Mouse (Mus musculus) CH12.LX (cell line): ENCODE measurements around the gene Edaradd. TPM values are rescaled to one million over a fixed set of nuclear protein-coding genes. Genes with fewer than 3 reads are reported as not detected.

Source experiments
- DNase-seq: peaks from one replicate; pipeline ENCODE4 v3.0.0-alpha.2; 2013; ENCODE audit errors: extremely low read depth
- H3K27ac ChIP-seq: 2 replicates; pipeline ENCODE4 v1.5.1; 2012; ENCODE audit warnings: low read depth, mild to moderate bottlenecking, control low read depth, moderate library complexity; ENCODE audit not compliant: insufficient read depth
- H3K27me3 ChIP-seq: replicated peaks from 2 replicates; pipeline ENCODE3; 2012; ENCODE audit warnings: inconsistent platforms
- H3K36me3 ChIP-seq, 2 experiments: replicated peaks in 1 of 2; 2 replicates each; pipeline versions ENCODE3 to v1.6.1; 2012; ENCODE audit warnings: inconsistent platforms in 1 of 2, low read length in 1 of 2, mild to moderate bottlenecking in 1 of 2, mixed read lengths in 1 of 2, moderate library complexity in 1 of 2; ENCODE audit not compliant: control insufficient read depth in 1 of 2, insufficient read depth in 1 of 2
- H3K4me1 ChIP-seq, 2 experiments: 2 replicates each; pipeline ENCODE4 v1.6.1; 2012; ENCODE audit warnings: inconsistent platforms in 1 of 2, moderate library complexity in 1 of 2; ENCODE audit not compliant: insufficient read depth in 2 of 2, control insufficient read depth in 1 of 2
- H3K4me2 ChIP-seq: 2 replicates; pipeline ENCODE4 v1.6.1; 2012; ENCODE audit warnings: low read depth, mild to moderate bottlenecking, control low read depth; ENCODE audit not compliant: poor library complexity, insufficient read depth, severe bottlenecking
- H3K4me3 ChIP-seq, 3 experiments: fragments of 150-350 bp in 1 of 3; sonication (generic) in 1 of 3; replicated peaks in 1 of 3; 2 replicates each; pipeline versions ENCODE3 to v1.5.1; 2011 to 2012; ENCODE audit warnings: low read depth in 2 of 3, low read length in 2 of 3, mild to moderate bottlenecking in 2 of 3, moderate library complexity in 2 of 3, control low read depth in 1 of 3, improper control_type of control experiment in 1 of 3, inconsistent platforms in 1 of 3, mixed read lengths in 1 of 3; ENCODE audit not compliant: poor library complexity in 1 of 3
- H3K79me2 ChIP-seq: replicated peaks from 2 replicates; pipeline ENCODE4 v1.6.1; 2012; ENCODE audit warnings: mild to moderate bottlenecking, moderate library complexity; ENCODE audit not compliant: control insufficient read depth, poor library complexity, insufficient read depth, severe bottlenecking; ENCODE audit errors: extremely low read depth
- H3K9ac ChIP-seq: 2 replicates; pipeline ENCODE4 v1.6.1; 2012; ENCODE audit warnings: low read depth, mild to moderate bottlenecking, control low read depth, moderate library complexity; ENCODE audit not compliant: insufficient read depth
- H3K9me3 ChIP-seq: replicated peaks from 2 replicates; pipeline ENCODE3; 2012; ENCODE audit warnings: low read length, inconsistent platforms, mixed read lengths
- BHLHE40 ChIP-seq: IDR thresholded peaks from 2 replicates; pipeline ENCODE4 v1.6.1; 2011; ENCODE audit warnings: mild to moderate bottlenecking, low read depth, low read length, improper control_type of control experiment
- CHD1 ChIP-seq: IDR thresholded peaks from 2 replicates; pipeline ENCODE4 v1.6.1; 2012; ENCODE audit warnings: low read depth, low read length, improper control_type of control experiment, inconsistent platforms
- CHD2 ChIP-seq: IDR thresholded peaks from 2 replicates; pipeline ENCODE4 v1.6.1; 2011; ENCODE audit warnings: low read length, improper control_type of control experiment
- CTCF ChIP-seq, 2 experiments: IDR thresholded peaks in 1 of 2; conservative IDR thresholded peaks in 1 of 2; 2 replicates each; pipeline ENCODE4 v1.5.1; 2011 to 2012; ENCODE audit warnings: low read depth in 2 of 2, low read length in 2 of 2, improper control_type of control experiment in 1 of 2, inconsistent platforms in 1 of 2, mild to moderate bottlenecking in 1 of 2, moderate library complexity in 1 of 2
- ELF1 ChIP-seq: IDR thresholded peaks from 2 replicates; pipeline ENCODE4 v1.6.1; 2014; ENCODE audit warnings: low read depth, mild to moderate bottlenecking, inconsistent platforms, low read length, improper control_type of control experiment
- EP300 ChIP-seq: IDR thresholded peaks from 2 replicates; pipeline ENCODE4 v1.6.1; 2011; ENCODE audit warnings: low read length, improper control_type of control experiment
- ETS1 ChIP-seq: conservative IDR thresholded peaks from 2 replicates; pipeline ENCODE4 v1.6.1; 2012; ENCODE audit warnings: low read depth, mild to moderate bottlenecking, inconsistent platforms, low read length, improper control_type of control experiment, moderate library complexity
- GABPA ChIP-seq: IDR thresholded peaks from 2 replicates; pipeline ENCODE4 v1.6.1; 2012; ENCODE audit warnings: low read depth, low read length, improper control_type of control experiment, inconsistent platforms; ENCODE audit not compliant: insufficient replicate concordance
- MAFK ChIP-seq: IDR thresholded peaks from 2 replicates; pipeline ENCODE4 v1.6.1; 2011; ENCODE audit warnings: low read length, improper control_type of control experiment; ENCODE audit not compliant: insufficient replicate concordance
- MAX ChIP-seq: IDR thresholded peaks from 2 replicates; pipeline ENCODE4 v1.6.1; 2011; ENCODE audit warnings: low read length, improper control_type of control experiment
- MEF2A ChIP-seq: IDR thresholded peaks from 2 replicates; pipeline ENCODE4 v1.6.1; 2014; ENCODE audit warnings: low read depth, mild to moderate bottlenecking, inconsistent platforms, low read length, improper control_type of control experiment, borderline replicate concordance
- MYC ChIP-seq: IDR thresholded peaks from 2 replicates; pipeline ENCODE4 v1.6.1; 2011; ENCODE audit warnings: low read depth, mild to moderate bottlenecking, improper control_type of control experiment, low read length
- NELFE ChIP-seq: IDR thresholded peaks from 2 replicates; pipeline ENCODE4 v1.6.1; 2011; ENCODE audit warnings: low read depth, low read length, improper control_type of control experiment
- NRF1 ChIP-seq: IDR thresholded peaks from 2 replicates; pipeline ENCODE4 v1.6.1; 2014; ENCODE audit warnings: low read depth, mild to moderate bottlenecking, inconsistent platforms, low read length, improper control_type of control experiment, moderate library complexity
- PAX5 ChIP-seq: IDR thresholded peaks from 2 replicates; pipeline ENCODE4 v1.6.1; 2012; ENCODE audit warnings: low read length, inconsistent platforms, mixed read lengths
- RAD21 ChIP-seq: IDR thresholded peaks from 2 replicates; pipeline ENCODE4 v1.6.1; 2011; ENCODE audit warnings: low read depth, mild to moderate bottlenecking, low read length, improper control_type of control experiment, moderate library complexity
- RCOR1 ChIP-seq: conservative IDR thresholded peaks from 2 replicates; pipeline ENCODE4 v1.6.1; 2012; ENCODE audit warnings: low read depth, mild to moderate bottlenecking, inconsistent platforms, low read length, improper control_type of control experiment
- SIN3A ChIP-seq: IDR thresholded peaks from 2 replicates; pipeline ENCODE4 v1.6.1; 2012; ENCODE audit warnings: low read length, improper control_type of control experiment, inconsistent platforms
- SMC3 ChIP-seq: IDR thresholded peaks from 2 replicates; pipeline ENCODE4 v1.6.1; 2011; ENCODE audit warnings: low read depth, low read length, improper control_type of control experiment
- TCF12 ChIP-seq: IDR thresholded peaks from 2 replicates; pipeline ENCODE4 v1.6.1; 2014; ENCODE audit warnings: low read depth, mild to moderate bottlenecking, inconsistent platforms, low read length, improper control_type of control experiment
- UBTF ChIP-seq: IDR thresholded peaks from 2 replicates; pipeline ENCODE4 v1.6.1; 2012; ENCODE audit warnings: low read depth, mild to moderate bottlenecking, inconsistent platforms, low read length, improper control_type of control experiment, moderate library complexity
- USF1 ChIP-seq: IDR thresholded peaks from 2 replicates; pipeline ENCODE4 v1.6.1; 2014; ENCODE audit warnings: low read depth, mild to moderate bottlenecking, inconsistent platforms, low read length, improper control_type of control experiment
- USF2 ChIP-seq: conservative IDR thresholded peaks from 2 replicates; pipeline ENCODE4 v1.6.1; 2011; ENCODE audit warnings: low read depth, low read length, improper control_type of control experiment
- ZC3H11A ChIP-seq: IDR thresholded peaks from 2 replicates; pipeline ENCODE4 v1.6.1; 2012; ENCODE audit warnings: low read depth, mild to moderate bottlenecking, inconsistent platforms, low read length, improper control_type of control experiment
- ZKSCAN1 ChIP-seq: IDR thresholded peaks from 2 replicates; pipeline ENCODE4 v1.6.1; 2012; ENCODE audit warnings: low read depth, inconsistent platforms, low read length, improper control_type of control experiment, borderline replicate concordance
- ZMIZ1 ChIP-seq: IDR thresholded peaks from 2 replicates; pipeline ENCODE4 v1.6.1; 2012; ENCODE audit warnings: low read depth, mild to moderate bottlenecking, inconsistent platforms, low read length, improper control_type of control experiment
- dilution Hi-C: fragments of 300-500 bp; cut with MboI; formaldehyde crosslinking; loops from 2 replicates; pipeline ENCODE4 v1.14.3; 2020; ENCODE audit warnings: low sequenced_read_pairs; ENCODE audit not compliant: extremely low pct_unique_long_range_greater_than_20kb, extremely low pct_ligation_motif_present
- in situ Hi-C: fragments of 300-500 bp; cut with MboI; formaldehyde crosslinking; loops from 3 replicates; pipeline ENCODE4 v1.14.3; 2019; ENCODE audit warnings: low sequenced_read_pairs, low pct_ligation_motif_present, low pct_unique_long_range_greater_than_20kb, mixed read lengths
- polyA plus RNA-seq: library from polyadenylated mRNA; unstranded; fragments of >175 nt; gene quantifications from 2 replicates; pipeline ENCODE4 v1.2.1, GENCODE M21; 2012; ENCODE audit warnings: low read depth; ENCODE audit not compliant: insufficient read length
- total RNA-seq, 2 experiments: library from RNA; depleted of rRNA; stranded (reverse); fragments of 300-350 nt in 1 of 2; fragments of >200 nt in 1 of 2; gene quantifications; 2 replicates each; pipeline ENCODE4 v1.2.3; 2012 to 2014

Gene Edaradd
- total and polyA plus RNA-seq, 3 experiments: 0.16 to 0.68 (median 0.24) TPM

DNA sequence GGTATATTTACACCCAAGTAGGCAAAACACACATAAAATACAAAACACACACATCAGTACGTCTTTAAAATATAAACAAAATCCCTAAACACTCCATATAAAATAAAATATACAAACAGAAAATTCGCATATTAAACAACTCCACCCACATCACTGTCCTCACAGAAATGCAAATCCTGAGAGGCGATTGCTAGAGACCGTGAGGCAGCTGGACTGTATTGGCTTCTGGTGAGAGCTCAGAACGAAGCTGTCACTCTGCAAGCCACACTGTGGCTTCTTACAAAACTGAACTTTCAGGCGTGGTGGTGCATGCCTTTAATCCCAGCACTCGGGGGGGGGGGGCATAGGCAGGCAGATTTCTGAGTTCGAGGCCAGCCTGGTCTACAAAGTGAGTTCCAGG lies 22.4 kb downstream of the Edaradd start:
- DNase-seq: no peak
- Histone ChIP-seq H3K27me3 (no peaks in the 10 kb centered on the region), H3K79me2 (no peaks in the 10 kb centered on the region), H3K4me3 (no peak overlapping the region)
- in situ Hi-C loops: no loop called here
- TF ChIP-seq PAX5 (no peak), RAD21 (no peak), MAFK (no peak), CHD2 (no peak), RCOR1 (no peak), EP300 (no peak), USF1 (no peak), CTCF (conservative IDR thresholded peaks at IDR 0.05 in 1 of 2, IDR thresholded peaks at IDR 0.05 in 1 of 2; ENCODE audit: low read depth in 2 of 2, low read length in 2 of 2) (no peak), GABPA (no peak), ETS1 (no peak)
- TF ChIP-seq, all 38 proteins: peak for 0
- no peaks in the 10 kb centered on the region for H3K9me3 ChIP-seq
- no peak overlapping the region for H3K9ac ChIP-seq
- no peaks in the 10 kb centered on the region for H3K36me3 ChIP-seq
- no peak overlapping the region for H3K4me2 ChIP-seq
- no peak overlapping the region for H3K27ac ChIP-seq
- H3K4me1 ChIP-seq: peaks cover 0 to 15% of the 10 kb centered on the region in 2 experiments; a peak in 2 of 4 replicates
- dilution Hi-C loops: no loop called here

DNA sequence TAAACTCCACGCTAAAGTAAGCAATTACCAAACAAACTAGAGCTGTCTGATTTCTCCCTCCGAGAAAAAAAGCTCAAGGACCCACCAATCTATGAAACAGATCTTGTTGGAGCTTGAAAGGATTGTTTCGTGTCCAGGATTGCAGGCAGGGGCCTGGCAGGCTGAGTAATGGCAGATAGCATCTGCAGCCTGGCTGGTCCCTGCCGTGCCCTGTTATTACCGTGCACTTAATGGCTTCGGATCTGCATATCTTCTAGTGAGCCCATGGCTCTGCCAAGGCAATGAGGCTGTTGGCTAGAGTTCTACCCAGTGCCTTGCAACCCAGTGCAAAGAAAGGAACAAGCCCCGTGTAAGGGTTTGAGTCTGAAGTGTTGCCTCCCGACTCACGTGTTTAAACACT lies 25.5 kb downstream of the Edaradd start:
- Histone ChIP-seq H3K9ac (no peak overlapping the region), H3K27ac (no peak overlapping the region), H3K36me3 (no peaks in the 10 kb centered on the region), H3K9me3 (no peaks in the 10 kb centered on the region), H3K4me3 (no peak overlapping the region), H3K27me3 (no peaks in the 10 kb centered on the region), H3K4me1 (peaks cover 0 to 4% of the 10 kb centered on the region in 2 experiments; a peak in 1 of 4 replicates), H3K4me2 (no peak overlapping the region), H3K79me2 (no peaks in the 10 kb centered on the region)
- DNase-seq: no peak
- TF ChIP-seq RAD21: no peak
- no peak for TF ChIP-seq NRF1
- no peak for TF ChIP-seq USF2
- no peak for TF ChIP-seq BHLHE40
- TF ChIP-seq MAX: no peak
- TF ChIP-seq USF1: no peak
- no peak for TF ChIP-seq MEF2A
- no peak for TF ChIP-seq ZC3H11A
- no peak for TF ChIP-seq GABPA
- TF ChIP-seq NELFE: no peak
- TF ChIP-seq UBTF: no peak
- no peak for TF ChIP-seq SMC3
- no peak for TF ChIP-seq ZKSCAN1
- no peak for TF ChIP-seq PAX5
- no peak for TF ChIP-seq ZMIZ1
- TF ChIP-seq TCF12: no peak
- TF ChIP-seq MYC: no peak
- no peak for TF ChIP-seq SIN3A
- no peak for TF ChIP-seq CHD1
- TF ChIP-seq ELF1: no peak
- in situ Hi-C loops (no loop called here), dilution Hi-C loops (no loop called here)
